Mouse (Mus musculus) cerebellum, adult 9-11 months (tissue): ENCODE measurements around the gene Ccr9.

ENCODE experiments used
- DNase-seq: peaks from one replicate; pipeline ENCODE4 v3.0.0; 2022

The Ccr9 gene

GRCm38 (mm10) chr9:123806267-123806666 lies 128.0 kb downstream of the Ccr9 start, which contains the start of gene Cxcr6:
Cxcr6 (plus strand) TSS chr9:123806475.
- DNase-seq: no peak

- no peak for DNase-seq
These were observed 130.3 kb downstream of the Ccr9 start for GRCm38 (mm10) chr9:123808583-123808982.

GRCm38 (mm10) chr9:123811831-123812230 lies 133.6 kb downstream of the Ccr9 start:
- no peak for DNase-seq

- no peak for DNase-seq
These were observed 136.1 kb downstream of the Ccr9 start for GRCm38 (mm10) chr9:123814326-123814725.

- DNase-seq: peak; percentile 64
These were observed 136.6 kb downstream of the Ccr9 start for GRCm38 (mm10) chr9:123814821-123815220.

GRCm38 (mm10) chr9:123815444-123815843 lies 137.2 kb downstream of the Ccr9 start:
- no peak for DNase-seq

GRCm38 (mm10) chr9:123815996-123816395 lies 137.8 kb downstream of the Ccr9 start:
- DNase-seq: peak; percentile 60

- DNase-seq: no peak
These were observed 140.4 kb downstream of the Ccr9 start for GRCm38 (mm10) chr9:123818601-123819000.

GRCm38 (mm10) chr9:123826631-123827030 lies 148.4 kb downstream of the Ccr9 start:
- DNase-seq: no peak

GRCm38 (mm10) chr9:123828916-123829315 lies 150.7 kb downstream of the Ccr9 start:
- peak; percentile 93 for DNase-seq
